Mouse (Mus musculus): ENCODE data around the gene Susd1.
"Not testable (repeated sequence)": the region's sequence is repeated elsewhere in the genome, so short reads cannot be mapped to it uniquely, and the experiment has no call there.

Gene Susd1

DNA sequence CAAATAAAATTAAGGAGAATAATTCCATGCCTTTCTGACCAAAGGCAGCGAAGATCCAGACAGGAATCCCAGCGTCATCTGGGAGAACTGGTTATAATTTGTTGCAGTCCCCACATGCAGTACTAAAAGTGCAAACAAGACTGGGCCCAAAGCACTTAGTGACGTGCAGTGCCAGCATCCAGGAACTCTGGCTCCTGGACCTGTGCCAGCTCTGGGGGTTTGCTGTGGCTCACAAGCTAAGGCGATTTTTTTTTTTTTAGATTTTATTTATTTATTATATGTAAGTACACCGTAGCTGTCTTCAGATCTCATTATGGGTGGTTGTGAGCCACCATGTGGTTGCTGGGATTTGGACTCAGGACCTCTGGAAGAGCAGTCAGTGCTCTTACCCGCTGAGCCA lies 152.1 kb downstream of the Susd1 start:
- not testable (repeated sequence) for DNase-seq (ENCODE audit: low read depth)

DNA sequence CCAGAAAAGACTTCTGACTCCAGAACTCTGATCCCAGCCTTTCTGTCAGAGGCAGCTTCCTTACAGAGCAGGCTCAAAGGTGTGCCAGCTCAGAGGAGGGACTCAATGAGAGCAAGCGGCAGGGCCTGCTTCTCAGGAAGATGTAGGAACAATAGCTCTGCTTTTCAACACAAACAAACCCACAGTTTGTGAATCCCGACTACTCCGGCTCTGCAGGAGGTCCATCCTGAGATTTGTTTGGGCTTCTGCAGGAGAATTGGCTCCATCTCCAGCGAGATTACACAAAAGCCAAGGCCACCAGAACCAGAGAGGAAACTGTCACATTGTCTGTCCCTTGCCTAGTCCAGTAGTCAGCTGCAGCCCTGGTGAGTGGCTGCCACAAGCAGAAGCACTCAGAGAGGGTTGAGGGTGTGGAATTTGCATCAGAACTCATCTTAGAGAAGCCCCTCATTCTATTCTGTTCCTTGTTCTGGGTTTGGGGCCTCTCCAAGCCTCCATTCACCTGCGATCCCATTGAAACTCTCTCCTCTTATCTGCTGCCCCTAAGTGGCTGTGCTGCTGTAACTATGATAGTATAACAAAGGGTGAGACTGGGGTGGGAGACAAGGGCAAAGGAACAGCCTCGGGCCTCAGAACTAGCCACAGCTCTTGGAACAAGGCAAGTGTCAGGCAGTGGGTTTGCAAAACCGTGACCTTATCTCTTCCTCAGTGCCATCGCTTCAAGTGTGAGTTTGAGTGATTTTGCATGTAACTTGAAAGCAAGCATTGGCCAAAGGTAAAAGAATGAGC lies 155.5 kb downstream of the Susd1 start:
- no peak for DNase-seq (ENCODE audit: low read depth)

DNA sequence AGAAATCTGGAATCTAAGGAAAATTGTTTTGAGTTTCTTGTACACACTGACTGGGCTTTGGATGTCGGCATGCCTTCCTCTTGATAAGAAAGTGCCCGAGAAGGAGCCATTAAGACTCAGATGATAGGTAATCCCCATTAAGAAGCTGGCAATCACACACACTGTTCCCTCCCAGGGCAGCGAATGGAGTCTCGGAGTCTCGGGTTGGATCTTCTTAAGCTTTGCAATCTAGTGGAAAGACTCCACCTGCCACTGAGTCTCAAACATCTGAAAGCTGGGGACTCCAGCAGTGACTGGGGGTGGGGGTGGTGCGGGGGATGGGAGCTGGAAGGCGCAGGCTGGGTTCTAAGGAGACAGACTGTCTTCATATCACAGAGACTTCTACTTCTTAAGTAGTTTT lies 156.3 kb downstream of the Susd1 start:
- DNase-seq (ENCODE audit: low read depth), result no peak

DNA sequence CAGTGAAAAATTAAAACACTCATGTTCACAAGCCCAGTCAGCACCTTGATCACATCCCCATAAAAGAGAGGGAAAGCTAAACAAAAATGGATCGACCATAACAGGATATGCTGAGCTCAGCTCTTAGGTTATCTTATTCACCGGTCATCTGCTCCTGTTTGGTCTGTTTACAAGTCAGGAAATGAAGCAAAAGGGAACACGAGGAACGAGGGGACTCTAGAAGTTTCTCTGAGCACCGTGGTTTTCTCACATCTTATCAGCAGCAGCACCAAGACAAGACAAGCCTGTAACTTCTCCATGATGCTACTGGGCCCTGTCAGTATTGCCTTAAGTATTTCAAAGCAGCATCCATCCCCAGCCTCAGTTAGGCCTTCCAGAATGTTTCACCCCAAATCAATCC lies 157.6 kb downstream of the Susd1 start:
- DNase-seq (ENCODE audit: low read depth), result no peak

DNA sequence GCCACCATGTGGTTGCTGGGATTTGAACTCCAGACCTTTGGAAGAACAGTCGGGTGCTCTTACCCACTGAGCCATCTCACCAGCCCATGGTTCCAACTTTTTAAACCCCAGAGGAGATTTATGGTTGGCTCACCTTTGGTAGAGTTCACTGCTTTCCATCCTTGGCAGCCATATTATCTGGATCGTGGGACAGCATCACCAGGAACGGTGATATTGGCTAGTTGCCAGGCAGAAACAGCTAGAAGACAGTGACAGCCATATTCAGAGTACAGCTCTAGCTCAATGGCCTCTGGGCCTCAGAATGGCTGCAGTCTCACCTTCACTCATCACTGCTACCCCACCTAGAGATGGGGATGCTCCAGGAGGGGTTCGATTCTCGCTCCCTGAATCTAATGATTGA lies 159.3 kb downstream of the Susd1 start:
- no peak for DNase-seq (ENCODE audit: low read depth)

DNA sequence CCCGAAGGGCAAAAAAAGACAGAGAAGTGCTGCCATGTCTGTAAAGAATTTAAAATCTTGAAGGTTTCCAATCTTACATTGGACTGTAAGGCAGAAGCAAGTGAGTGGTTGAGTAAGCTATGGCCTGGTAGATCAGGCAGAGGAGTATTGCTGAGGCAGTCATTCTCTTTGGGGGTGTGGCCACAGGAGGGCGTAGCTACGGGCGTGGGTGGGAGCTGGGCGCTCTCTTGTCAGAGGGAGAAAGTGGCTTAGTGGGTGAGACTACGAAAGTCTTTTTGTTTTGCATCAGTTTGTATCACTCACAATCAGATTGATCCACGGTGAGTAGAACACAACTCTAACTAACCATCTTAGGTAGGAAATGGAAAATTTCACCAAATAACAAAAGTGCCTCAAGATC lies 160.0 kb downstream of the Susd1 start:
- no peak for DNase-seq (ENCODE audit: low read depth)

DNA sequence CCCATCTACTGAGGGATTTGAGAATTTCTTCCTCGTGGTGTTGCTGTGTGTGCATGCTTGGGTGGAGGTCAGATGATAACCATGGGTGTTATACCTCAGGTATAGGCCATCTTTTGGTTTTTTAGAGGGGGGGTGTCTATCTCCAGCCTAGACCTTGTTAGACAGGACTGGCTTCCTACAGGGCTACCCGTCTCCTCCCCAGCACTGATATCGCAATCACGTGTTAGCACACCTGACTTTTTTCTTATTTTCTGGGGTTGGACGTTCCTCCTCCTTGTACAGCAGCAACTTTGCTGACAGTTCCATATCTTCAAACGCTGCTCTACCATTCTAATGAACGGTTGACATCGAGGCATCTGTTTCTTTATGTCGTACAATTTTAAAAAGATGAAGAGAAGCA lies 160.5 kb downstream of the Susd1 start:
- DNase-seq (ENCODE audit: low read depth), result no peak

DNA sequence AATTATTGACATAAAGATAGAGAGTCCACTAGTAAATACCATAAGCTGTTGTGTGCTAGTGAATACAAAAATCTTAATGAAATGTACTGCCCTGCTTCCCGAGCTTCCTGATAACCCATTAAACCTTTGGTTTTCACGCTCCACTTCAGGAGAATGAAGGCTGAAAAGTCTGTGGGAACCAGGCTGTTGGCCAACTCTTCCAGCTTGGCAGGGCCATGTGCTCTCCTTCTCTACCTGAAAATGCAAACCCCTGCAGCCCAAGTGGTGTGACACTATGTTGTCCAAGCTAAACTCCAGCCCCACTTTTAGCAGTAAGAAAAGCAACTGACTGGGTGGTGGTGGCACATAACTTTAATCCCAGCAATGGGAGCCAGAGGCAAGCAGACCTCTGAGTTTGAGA lies 162.5 kb downstream of the Susd1 start:
- DNase-seq (ENCODE audit: low read depth), result no peak

DNA sequence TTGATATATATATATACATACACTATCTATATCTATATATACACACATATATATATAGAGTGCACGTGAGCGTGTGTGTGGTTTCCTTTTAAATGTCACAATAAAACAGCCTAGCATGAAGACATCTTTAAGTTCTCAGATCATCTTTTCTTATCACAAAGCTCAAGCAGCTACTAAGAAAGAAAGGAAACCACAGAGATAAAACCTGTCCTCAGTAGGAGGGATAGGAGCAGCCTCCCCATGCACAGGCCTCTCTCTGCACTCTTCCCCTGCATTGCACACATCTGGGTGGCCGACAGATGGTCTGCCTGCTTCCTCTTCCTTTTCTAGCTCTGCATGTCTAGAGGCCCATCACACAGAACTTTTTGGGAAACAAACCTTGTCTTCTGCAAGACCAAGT lies 162.9 kb downstream of the Susd1 start:
- DNase-seq (ENCODE audit: low read depth), result no peak

DNA sequence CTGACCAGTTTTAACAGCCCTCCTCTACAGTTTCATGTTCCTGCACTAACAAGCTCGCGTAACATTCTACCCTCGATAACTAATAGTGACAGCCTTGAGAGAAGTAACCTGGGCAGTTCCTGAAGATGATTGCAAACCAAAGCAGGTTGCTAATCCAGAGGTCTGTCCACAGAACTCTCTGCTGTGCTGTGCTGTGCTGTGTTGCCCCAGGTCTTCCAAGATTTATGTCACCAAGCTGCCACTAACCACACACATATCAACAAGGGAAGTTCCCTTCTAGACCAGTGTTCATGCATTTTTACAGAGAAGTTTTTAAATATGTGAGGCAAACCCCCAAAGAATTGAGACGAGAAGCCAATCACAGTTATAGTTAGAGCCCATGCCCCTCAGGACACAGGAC lies 164.3 kb downstream of the Susd1 start:
- DNase-seq (ENCODE audit: low read depth), result no peak

DNA sequence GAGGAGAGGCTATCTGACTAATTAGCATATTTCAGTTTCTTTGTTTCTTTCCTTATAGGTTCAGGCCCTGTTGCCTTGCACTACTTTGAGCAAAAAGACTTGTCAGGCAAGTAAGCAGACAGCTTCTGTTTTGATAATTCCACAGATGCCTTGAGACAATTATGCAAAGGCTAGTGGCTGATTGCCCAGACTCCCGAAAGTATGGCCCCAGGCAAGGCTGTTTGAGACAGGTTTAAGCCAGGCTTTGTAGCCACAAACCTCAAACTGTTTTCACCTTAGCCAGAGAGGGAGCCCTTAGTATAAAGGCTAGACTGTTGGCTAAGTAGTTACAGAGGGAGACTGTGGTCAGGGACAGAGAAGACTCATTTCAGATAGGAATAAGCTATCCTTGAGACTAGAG lies 165.1 kb downstream of the Susd1 start:
- DNase-seq (ENCODE audit: low read depth), result peak; percentile 95

DNA sequence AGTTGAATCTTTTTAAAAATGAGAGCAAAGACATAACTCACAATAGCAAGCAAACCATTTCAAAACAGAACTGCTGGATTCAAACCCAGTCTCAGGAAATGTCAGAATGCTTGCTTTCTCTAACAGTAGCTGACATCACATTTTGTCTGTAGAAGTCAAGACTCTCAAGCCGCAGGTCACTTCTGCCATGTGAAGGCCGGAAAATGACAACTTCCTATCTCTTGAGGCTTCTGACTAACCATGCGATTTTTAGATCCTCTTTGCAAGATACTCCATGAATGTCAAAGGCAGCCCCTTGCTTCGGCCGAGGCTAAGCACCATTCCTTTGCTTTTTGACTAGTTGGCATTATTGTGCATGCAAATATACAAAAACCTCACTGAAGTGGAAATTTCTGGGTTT lies 172.8 kb downstream of the Susd1 start:
- no peak for DNase-seq (ENCODE audit: low read depth)

DNA sequence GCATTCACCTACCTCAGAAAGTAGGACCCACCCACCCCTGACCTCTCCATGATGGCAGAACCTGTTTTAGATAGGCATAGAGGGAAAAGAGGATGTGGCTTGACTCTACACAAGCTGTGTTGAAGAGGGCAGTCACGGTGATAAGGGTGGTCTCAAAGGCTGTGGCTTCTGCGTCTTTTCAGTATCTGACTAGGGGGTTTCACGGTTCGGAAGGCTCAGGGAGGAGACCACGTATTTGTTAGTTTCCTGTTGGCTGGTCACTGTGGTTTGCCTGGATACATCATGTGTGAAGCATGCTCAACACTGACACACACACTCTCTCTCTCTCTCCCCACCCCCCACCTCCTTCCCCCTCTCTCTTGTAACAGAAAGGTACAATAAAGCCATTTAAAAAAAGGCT lies 173.3 kb downstream of the Susd1 start:
- DNase-seq (ENCODE audit: low read depth), result no peak
